Mouse (Mus musculus): Measurements from ENCODE around the gene Mpig6b. TPM values are rescaled to one million over a fixed set of nuclear protein-coding genes. Genes with fewer than 3 reads are reported as not detected.
A peak's percentile ranks its signal among the peaks of the same experiment; 100 is the strongest.

Gene Mpig6b
- polyA plus RNA-seq, 1 experiment from 2014 or later, result 1.0 TPM

GRCm38 (mm10) chr17:35100196-35100765 lies 34.3 kb upstream of the Mpig6b start:
- H3K4me2 ChIP-seq, result no peak overlapping the region
- H3K36me3 ChIP-seq, result peaks cover 91% of the 10 kb centered on the region
- H3K27ac ChIP-seq, result no peak overlapping the region
- H3K9me3 ChIP-seq, result no peaks in the 10 kb centered on the region
- 77% methylated on average over 10 of the region's 10 CpGs for WGBS
- H3K27me3 ChIP-seq, result no peaks in the 10 kb centered on the region
- H3K4me3 ChIP-seq, result no peak overlapping the region
- no peak overlapping the region for H3K9ac ChIP-seq
- no peak for ATAC-seq (ENCODE audit: insufficient number of reproducible peaks, low FRiP score, low TSS enrichment, low read depth)
- no peaks in the 10 kb centered on the region for H3K4me1 ChIP-seq

- ATAC-seq (ENCODE audit: insufficient number of reproducible peaks, low FRiP score, low TSS enrichment, low read depth), result no peak
- no peaks in the 10 kb centered on the region for H3K27me3 ChIP-seq
- H3K4me3 ChIP-seq, result no peak overlapping the region
- H3K27ac ChIP-seq, result no peak overlapping the region
- 88% methylated on average over 12 of the region's 12 CpGs for WGBS
- peaks cover 100% of the 10 kb centered on the region for H3K36me3 ChIP-seq
- H3K4me2 ChIP-seq, result no peak overlapping the region
- no peaks in the 10 kb centered on the region for H3K4me1 ChIP-seq
- H3K9me3 ChIP-seq, result no peaks in the 10 kb centered on the region
- H3K9ac ChIP-seq, result 0 out of 2 replicates have a peak overlapping the region, but pooled peaks have one; percentile 2
Observed at GRCm38 (mm10) chr17:35097164-35097655, 31.2 kb upstream of the Mpig6b start.

GRCm38 (mm10) chr17:35096597-35096996 lies 30.6 kb upstream of the Mpig6b start:
- no peak for ATAC-seq (ENCODE audit: insufficient number of reproducible peaks, low FRiP score, low TSS enrichment, low read depth)

GRCm38 (mm10) chr17:35094475-35095365 lies 28.7 kb upstream of the Mpig6b start:
- no peaks in the 10 kb centered on the region for H3K9me3 ChIP-seq
- H3K4me2 ChIP-seq, result no peak overlapping the region
- 92% methylated on average over 15 of the region's 15 CpGs for WGBS
- no peak for ATAC-seq (ENCODE audit: insufficient number of reproducible peaks, low FRiP score, low TSS enrichment, low read depth)
- no peak overlapping the region for H3K4me3 ChIP-seq
- no peak overlapping the region for H3K27ac ChIP-seq
- peaks cover 88% of the 10 kb centered on the region for H3K36me3 ChIP-seq
- no peak overlapping the region for H3K9ac ChIP-seq
- no peaks in the 10 kb centered on the region for H3K27me3 ChIP-seq
- H3K4me1 ChIP-seq, result peaks cover 13% of the 10 kb centered on the region

More at GRCm38 (mm10) chr17:35096597-35096996, 30.6 kb upstream of the Mpig6b start:
- no peaks in the 10 kb centered on the region for H3K9me3 ChIP-seq
- H3K27me3 ChIP-seq, result no peaks in the 10 kb centered on the region
- H3K4me1 ChIP-seq, result no peaks in the 10 kb centered on the region
- 87% methylated on average over 12 of the region's 12 CpGs for WGBS
- no peak overlapping the region for H3K4me2 ChIP-seq
- peaks cover 98% of the 10 kb centered on the region for H3K36me3 ChIP-seq
- no peak overlapping the region for H3K4me3 ChIP-seq
- no peak overlapping the region for H3K27ac ChIP-seq
- H3K9ac ChIP-seq, result no peak overlapping the region

GRCm38 (mm10) chr17:35092403-35093198 lies 26.6 kb upstream of the Mpig6b start:
- peaks cover 13% of the 10 kb centered on the region for H3K4me1 ChIP-seq
- no peaks in the 10 kb centered on the region for H3K27me3 ChIP-seq
- no peaks in the 10 kb centered on the region for H3K9me3 ChIP-seq
- no peak overlapping the region for H3K9ac ChIP-seq
- no peak for ATAC-seq (ENCODE audit: insufficient number of reproducible peaks, low FRiP score, low TSS enrichment, low read depth)
- H3K4me3 ChIP-seq, result no peak overlapping the region
- no peak overlapping the region for H3K27ac ChIP-seq
- H3K36me3 ChIP-seq, result peaks cover 67% of the 10 kb centered on the region
- WGBS, result 82% methylated on average over 14 of the region's 14 CpGs
- no peak overlapping the region for H3K4me2 ChIP-seq

GRCm38 (mm10) chr17:35090166-35090932 lies 24.4 kb upstream of the Mpig6b start:
- WGBS, result 57% methylated on average over 8 of the region's 8 CpGs
- Histone ChIP-seq H3K36me3 (peaks cover 44% of the 10 kb centered on the region), H3K27ac (peak overlapping the region; percentile 98; the same call in 1 of the 2 replicates), H3K4me3 (peak overlapping the region; percentile 70), H3K9me3 (no peaks in the 10 kb centered on the region), H3K9ac (peak overlapping the region; percentile 94), H3K4me1 (peaks cover 13% of the 10 kb centered on the region), H3K27me3 (no peaks in the 10 kb centered on the region; the same call in 1 of the 2 replicates), H3K4me2 (peak overlapping the region; percentile 53)
- ATAC-seq (ENCODE audit: insufficient number of reproducible peaks, low FRiP score, low TSS enrichment, low read depth), result no peak

GRCm38 (mm10) chr17:35088825-35089644 lies 23.1 kb upstream of the Mpig6b start, which contains the start of gene Abhd16a:
Abhd16a (plus strand) TSS chr17:35089263.
- ATAC-seq (ENCODE audit: insufficient number of reproducible peaks, low FRiP score, low TSS enrichment, low read depth), result peak; percentile 96
- Histone ChIP-seq H3K4me1 (peaks cover 13% of the 10 kb centered on the region), H3K27ac (peak within 1 kb of the TSS; percentile 98), H3K27me3 (no peaks in the 10 kb centered on the region; the same call in 1 of the 2 replicates), H3K9ac (peak within 1 kb of the TSS; percentile 94), H3K4me2 (peak within 1 kb of the TSS; percentile 53), H3K36me3 (peaks cover 31% of the 10 kb centered on the region), H3K9me3 (no peaks in the 10 kb centered on the region), H3K4me3 (peak within 1 kb of the TSS; percentile 70)
- 4% methylated on average over 48 of the region's 67 CpGs for WGBS

- no peak overlapping the region for H3K4me3 ChIP-seq
- no peak for ATAC-seq (ENCODE audit: insufficient number of reproducible peaks, low FRiP score, low TSS enrichment, low read depth)
- 53% methylated on average over 2 of the region's 2 CpGs for WGBS
Observed at GRCm38 (mm10) chr17:35088151-35088550, 22.2 kb upstream of the Mpig6b start.

GRCm38 (mm10) chr17:35085208-35085865 lies 19.4 kb upstream of the Mpig6b start, which contains the start of gene Ly6g6f:
Ly6g6f (minus strand) TSS chr17:35085610.
- Histone ChIP-seq H3K27me3 (no peaks in the 10 kb centered on the region; the same call in 1 of the 2 replicates), H3K9ac (no peak within 1 kb of the TSS), H3K36me3 (no peaks in the 10 kb centered on the region), H3K4me2 (no peak within 1 kb of the TSS), H3K27ac (no peak within 1 kb of the TSS), H3K4me1 (peaks cover 6% of the 10 kb centered on the region), H3K9me3 (no peaks in the 10 kb centered on the region), H3K4me3 (no peak within 1 kb of the TSS)
- no peak for ATAC-seq (ENCODE audit: insufficient number of reproducible peaks, low FRiP score, low TSS enrichment, low read depth)
- 77% methylated on average over 7 of the region's 7 CpGs for WGBS

More at GRCm38 (mm10) chr17:35088151-35088550, 22.2 kb upstream of the Mpig6b start:
- H3K36me3 ChIP-seq, result peaks cover 22% of the 10 kb centered on the region
- no peaks in the 10 kb centered on the region for H3K9me3 ChIP-seq
- no peaks in the 10 kb centered on the region; the same call in 1 of the 2 replicates for H3K27me3 ChIP-seq
- no peak overlapping the region for H3K27ac ChIP-seq
- peaks cover 13% of the 10 kb centered on the region for H3K4me1 ChIP-seq
- H3K9ac ChIP-seq, result no peak overlapping the region
- no peak overlapping the region for H3K4me2 ChIP-seq

- H3K27ac ChIP-seq, result no peak overlapping the region
- H3K9me3 ChIP-seq, result no peaks in the 10 kb centered on the region
- H3K27me3 ChIP-seq, result no peaks in the 10 kb centered on the region; the same call in 1 of the 2 replicates
- 63% methylated on average over 3 of the region's 3 CpGs for WGBS
- H3K4me2 ChIP-seq, result no peak overlapping the region
- H3K4me1 ChIP-seq, result no peaks in the 10 kb centered on the region
- ATAC-seq (ENCODE audit: insufficient number of reproducible peaks, low FRiP score, low TSS enrichment, low read depth), result no peak
- no peaks in the 10 kb centered on the region for H3K36me3 ChIP-seq
- no peak overlapping the region for H3K9ac ChIP-seq
- no peak overlapping the region for H3K4me3 ChIP-seq
Observed at GRCm38 (mm10) chr17:35083929-35084497, 18.0 kb upstream of the Mpig6b start.
